Mouse (Mus musculus) embryonic facial prominence, embryonic 15.5 days (tissue): ENCODE results near the gene Samd8. TPM values are rescaled to one million over a fixed set of nuclear protein-coding genes. Genes with fewer than 3 reads are reported as not detected.

ENCODE experiments used
- ATAC-seq: fragments of 200-750 bp; cut with Nextera tagmentation; 2 replicates; pipeline ENCODE4 v1.8.0; 2017; ENCODE audit warnings: low read depth, moderate TSS enrichment; ENCODE audit not compliant: insufficient number of reproducible peaks, low FRiP score, low TSS enrichment
- H3K27ac ChIP-seq: fragments of 300-500 bp; sonication (generic); replicated peaks from 2 replicates; pipeline ENCODE4 v1.5.1; 2015; ENCODE audit warnings: mild to moderate bottlenecking, inconsistent platforms
- H3K27me3 ChIP-seq: fragments of 300-500 bp; sonication (generic); 2 replicates; pipeline ENCODE4 v1.6.1; 2015; ENCODE audit warnings: inconsistent platforms
- H3K36me3 ChIP-seq: fragments of 300-500 bp; sonication (generic); 2 replicates; pipeline ENCODE4 v1.6.1; 2015; ENCODE audit warnings: mild to moderate bottlenecking, inconsistent platforms
- H3K4me1 ChIP-seq: fragments of 300-500 bp; sonication (generic); 2 replicates; pipeline ENCODE4 v1.6.1; 2015; ENCODE audit warnings: inconsistent platforms
- H3K4me2 ChIP-seq: fragments of 300-500 bp; sonication (generic); replicated peaks from 2 replicates; pipeline ENCODE4 v1.6.1; 2015; ENCODE audit warnings: mild to moderate bottlenecking, inconsistent platforms
- H3K4me3 ChIP-seq: fragments of 300-500 bp; sonication (generic); replicated peaks from 2 replicates; pipeline ENCODE4 v1.5.1; 2015; ENCODE audit warnings: mild to moderate bottlenecking, inconsistent platforms
- H3K9ac ChIP-seq: fragments of 300-500 bp; sonication (generic); 2 replicates; pipeline ENCODE4 v1.6.1; 2015; ENCODE audit warnings: inconsistent platforms
- H3K9me3 ChIP-seq: fragments of 300-500 bp; sonication (generic); replicated peaks from 2 replicates; pipeline ENCODE4 v1.6.1; 2016; ENCODE audit warnings: inconsistent platforms
- WGBS: fragments of 180-500 bp; shearing (Covaris S2); methylation state at CpG from one replicate; pipeline ENCODE4 v1.1.7; 2015; 5-methylcytosine and 5-hydroxymethylcytosine counted together
- polyA plus RNA-seq: library from polyadenylated mRNA; unstranded; fragments of >200 nt; fragmentation: Nextera tagmentation; extraction: Ambion mirVana; gene quantifications from 2 replicates; pipeline ENCODE4 v1.2.1, GENCODE M21; 2015

The Samd8 gene
- polyA plus RNA-seq: 11.5 and 11.8 TPM in 2 replicates

DNA sequence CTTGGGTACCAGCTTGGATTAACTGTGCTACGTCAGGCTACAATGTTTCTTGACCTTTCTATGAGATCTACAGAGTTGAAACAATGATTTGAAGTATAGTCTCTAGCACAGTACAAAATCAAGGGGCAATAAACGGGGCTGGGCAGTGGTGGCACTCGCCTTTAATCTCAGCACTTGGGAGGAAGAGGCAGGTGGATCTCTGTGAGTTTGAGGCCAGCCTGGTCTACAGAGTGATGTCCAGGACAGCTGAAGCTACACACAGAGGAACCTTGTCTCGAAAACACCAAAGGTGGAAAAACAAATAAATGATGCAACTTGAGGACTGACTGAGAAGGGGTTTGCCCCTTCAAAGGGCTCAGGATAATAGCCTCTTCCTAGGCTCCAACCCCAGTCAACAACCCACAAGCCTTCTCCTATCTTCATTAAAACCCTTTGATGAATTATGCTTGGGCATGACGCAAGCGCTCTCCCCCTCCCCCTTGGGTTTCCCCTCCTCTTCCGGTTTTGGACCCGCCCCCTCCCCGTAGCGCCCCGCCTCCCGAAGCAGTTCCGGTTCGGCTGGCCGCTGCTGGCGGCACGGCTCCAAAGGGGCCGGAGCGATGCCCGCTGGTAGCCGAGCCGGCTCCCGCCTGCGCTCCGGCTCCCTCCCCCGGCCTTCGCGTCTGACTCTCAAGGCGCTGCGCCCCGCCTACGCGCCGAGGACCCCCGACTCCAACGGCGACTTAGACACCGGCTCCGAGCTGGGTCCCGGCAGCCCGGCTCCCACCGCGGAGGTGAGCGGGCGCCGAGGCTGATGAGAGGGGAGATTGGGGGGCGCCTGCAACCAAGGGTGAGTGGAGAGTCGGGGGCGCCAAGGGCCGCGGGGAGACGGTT, at the start of gene Samd8:
Gene Samd8, plus strand, starts transcription at position 524 of the 873 bp plus-strand sequence.
- Histone ChIP-seq H3K4me1 (peaks cover 21% of the 10 kb centered on the region), H3K4me2 (peak within 1 kb of the TSS; percentile 83), H3K27me3 (no peaks in the 10 kb centered on the region), H3K4me3 (peak within 1 kb of the TSS; percentile 99), H3K9ac (peak within 1 kb of the TSS; percentile 87), H3K9me3 (no peaks in the 10 kb centered on the region), H3K27ac (peak within 1 kb of the TSS; percentile 81), H3K36me3 (no peaks in the 10 kb centered on the region)
- WGBS: 6% methylated on average over 51 of the region's 52 CpGs
- ATAC-seq: peak; percentile 82

DNA sequence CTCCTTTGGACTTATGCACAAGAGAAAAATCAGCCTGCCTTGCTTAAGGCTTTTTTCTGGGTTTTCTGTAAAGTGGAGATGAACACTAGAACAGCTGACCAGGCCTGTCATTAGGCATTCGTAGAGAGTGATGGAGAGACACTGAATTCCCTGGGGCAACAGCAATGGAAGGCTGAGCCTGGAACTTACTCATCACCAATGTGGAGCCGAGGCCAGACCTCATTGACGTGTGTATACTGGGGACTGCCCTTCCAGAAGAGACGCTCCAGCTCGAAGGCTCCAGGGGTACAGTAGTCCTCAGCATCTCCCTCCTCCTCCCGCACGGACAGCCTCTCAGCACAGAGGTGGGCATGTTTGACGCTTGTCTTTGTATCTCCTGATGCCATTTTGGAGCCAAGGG, 47.6 kb upstream of the Samd8 start:
- Histone ChIP-seq H3K4me3 (no peak overlapping the region), H3K27ac (no peak overlapping the region), H3K9me3 (no peaks in the 10 kb centered on the region), H3K36me3 (no peaks in the 10 kb centered on the region), H3K4me2 (no peak overlapping the region), H3K4me1 (peaks cover 18% of the 10 kb centered on the region), H3K27me3 (no peaks in the 10 kb centered on the region), H3K9ac (no peak overlapping the region)
- no peak for ATAC-seq
- 84% methylated on average over 8 of the region's 8 CpGs for WGBS

DNA sequence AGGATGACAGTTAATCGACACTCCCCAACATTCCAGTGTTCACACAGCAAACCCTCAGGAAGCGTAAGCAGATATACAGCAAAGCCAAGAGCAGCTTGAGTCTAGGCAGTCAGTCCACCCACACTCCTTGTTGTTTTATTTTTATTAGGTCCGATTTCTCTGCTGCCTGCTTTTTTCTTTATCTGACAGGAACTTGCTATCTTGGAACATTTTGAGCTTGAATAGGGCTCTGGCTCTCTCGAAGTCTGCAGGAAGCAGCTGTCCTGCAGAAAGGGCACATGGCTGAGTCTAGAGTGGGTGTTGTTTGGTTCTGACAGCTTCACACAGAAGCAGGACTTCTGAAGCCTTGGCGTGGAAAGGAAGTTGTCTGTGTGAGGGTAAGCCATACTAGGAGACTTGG, 47.1 kb upstream of the Samd8 start:
- Histone ChIP-seq H3K9ac (no peak overlapping the region), H3K36me3 (no peaks in the 10 kb centered on the region), H3K9me3 (no peaks in the 10 kb centered on the region), H3K4me1 (peaks cover 24% of the 10 kb centered on the region), H3K4me3 (no peak overlapping the region), H3K4me2 (no peak overlapping the region), H3K27ac (no peak overlapping the region), H3K27me3 (no peaks in the 10 kb centered on the region)
- no peak for ATAC-seq
- WGBS: 60% methylated on average over 5 of the region's 5 CpGs

DNA sequence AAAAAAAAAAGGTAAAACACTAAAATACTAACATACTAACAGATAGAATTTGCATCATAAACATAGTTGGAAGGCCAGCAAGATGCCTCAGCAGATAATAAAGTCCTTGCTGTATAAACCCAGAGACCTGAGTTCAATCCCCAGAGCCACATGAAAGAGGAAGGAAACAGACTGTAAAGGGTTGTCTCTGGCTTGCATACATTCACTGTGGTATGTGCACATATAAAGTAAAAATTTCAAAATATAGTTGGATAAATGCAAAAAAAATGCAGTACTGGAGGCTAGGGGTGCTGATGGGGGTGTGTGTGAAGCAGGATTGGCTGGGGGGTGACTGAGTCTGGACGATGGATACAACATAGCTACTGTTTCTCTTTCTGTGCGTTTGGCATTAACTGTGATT, 44.9 kb upstream of the Samd8 start:
- 77% methylated on average over 2 of the region's 2 CpGs for WGBS
- Histone ChIP-seq H3K4me3 (no peak overlapping the region), H3K9ac (no peak overlapping the region), H3K27ac (no peak overlapping the region; the same call in 1 of the 2 replicates), H3K9me3 (no peaks in the 10 kb centered on the region), H3K4me2 (no peak overlapping the region), H3K27me3 (no peaks in the 10 kb centered on the region), H3K4me1 (peaks cover 40% of the 10 kb centered on the region), H3K36me3 (no peaks in the 10 kb centered on the region)
- ATAC-seq: no peak

DNA sequence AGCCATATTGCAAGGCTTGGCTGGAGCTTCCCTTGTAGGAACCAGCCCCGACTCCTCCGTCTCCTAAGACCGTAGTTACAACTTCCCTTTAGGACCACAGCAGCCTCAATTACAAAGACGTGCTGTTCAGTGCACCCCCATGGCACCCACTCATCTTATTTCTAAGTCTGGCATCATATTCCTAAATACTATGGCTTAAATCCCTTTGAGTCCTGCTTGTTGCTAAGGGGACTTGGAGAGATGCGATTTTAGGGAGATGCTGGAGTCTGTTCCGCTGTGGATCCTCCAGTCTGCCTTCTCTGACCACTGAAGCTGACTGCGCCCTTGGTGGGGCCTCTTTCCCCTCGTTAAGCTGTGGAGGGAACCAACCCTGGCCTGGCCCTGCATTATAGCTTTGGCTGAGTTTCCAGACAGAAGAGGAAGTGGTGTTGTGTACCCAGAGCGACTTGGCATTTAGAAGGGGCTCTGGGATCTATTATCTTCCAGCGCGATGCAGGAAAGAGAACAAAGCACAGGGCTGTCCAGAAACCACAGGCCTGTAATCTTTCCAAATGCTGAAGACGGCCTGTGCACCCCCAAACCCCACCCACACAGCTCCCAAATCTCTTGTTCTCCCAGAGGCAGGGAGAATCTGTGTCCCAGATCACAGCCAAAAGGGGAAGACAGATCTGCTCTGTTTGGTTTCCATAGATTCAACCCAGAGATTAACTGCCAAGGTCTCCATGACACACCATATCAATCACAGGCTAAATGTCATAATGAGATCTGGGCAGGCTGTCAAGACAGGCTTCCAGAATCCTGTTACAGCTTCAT, 43.4 kb upstream of the Samd8 start:
- H3K4me1 ChIP-seq: peaks cover 49% of the 10 kb centered on the region
- no peaks in the 10 kb centered on the region for H3K27me3 ChIP-seq
- no peak overlapping the region for H3K4me2 ChIP-seq
- H3K9ac ChIP-seq: no peak overlapping the region
- WGBS: 35% methylated on average over 12 of the region's 12 CpGs
- H3K4me3 ChIP-seq: no peak overlapping the region
- no peaks in the 10 kb centered on the region for H3K9me3 ChIP-seq
- ATAC-seq: peak; percentile 79
- H3K36me3 ChIP-seq: no peaks in the 10 kb centered on the region
- H3K27ac ChIP-seq: peak overlapping the region; percentile 88

DNA sequence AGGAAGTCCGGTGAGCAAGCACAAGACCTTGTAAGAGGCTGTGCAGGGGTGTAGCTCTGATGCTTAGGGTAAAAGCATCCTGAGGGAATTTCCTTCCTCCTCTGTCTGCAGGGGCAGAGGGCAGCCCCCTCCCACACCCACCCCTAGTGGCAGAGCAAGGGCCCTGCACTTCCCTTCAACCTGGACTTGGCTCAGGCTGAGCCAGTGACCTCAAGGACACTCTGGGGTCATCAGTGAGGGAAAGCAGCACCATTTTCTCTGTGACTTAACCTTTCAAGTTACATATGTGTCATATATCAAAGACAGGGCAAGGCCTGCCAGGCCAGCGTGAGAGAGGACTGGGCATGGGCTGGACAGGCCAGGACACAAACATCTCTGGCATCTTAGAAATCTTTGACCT, 40.8 kb upstream of the Samd8 start:
- no peaks in the 10 kb centered on the region for H3K36me3 ChIP-seq
- H3K4me3 ChIP-seq: no peak overlapping the region
- H3K9ac ChIP-seq: no peak overlapping the region
- no peaks in the 10 kb centered on the region for H3K27me3 ChIP-seq
- no peaks in the 10 kb centered on the region for H3K9me3 ChIP-seq
- 58% methylated on average over 2 of the region's 2 CpGs for WGBS
- no peak for ATAC-seq
- H3K4me1 ChIP-seq: peaks cover 49% of the 10 kb centered on the region
- peak overlapping the region; percentile 81 for H3K27ac ChIP-seq
- no peak overlapping the region for H3K4me2 ChIP-seq

DNA sequence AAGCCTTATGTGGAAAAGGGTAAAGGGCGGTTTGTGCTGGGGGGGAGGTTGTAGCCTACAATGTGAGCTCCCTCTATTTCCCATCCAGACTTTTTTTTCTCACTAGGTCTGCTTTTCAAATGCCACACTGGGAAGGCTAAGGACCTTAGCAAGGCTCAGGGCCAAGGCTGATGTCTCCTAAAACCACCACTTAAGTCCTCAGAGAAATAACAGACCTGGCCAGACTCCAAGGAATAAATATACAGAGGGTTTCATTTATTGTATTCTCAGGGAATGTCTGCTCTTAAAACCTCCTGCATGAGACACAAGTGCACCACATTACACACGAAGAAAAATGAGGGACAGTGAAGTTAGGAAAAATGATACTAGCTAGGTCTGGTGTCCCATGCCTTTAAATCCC, 39.1 kb upstream of the Samd8 start:
- Histone ChIP-seq H3K27me3 (no peaks in the 10 kb centered on the region), H3K4me2 (no peak overlapping the region), H3K27ac (peak overlapping the region; percentile 87), H3K36me3 (no peaks in the 10 kb centered on the region), H3K9me3 (no peaks in the 10 kb centered on the region), H3K4me1 (peaks cover 48% of the 10 kb centered on the region), H3K9ac (no peak overlapping the region), H3K4me3 (no peak overlapping the region)
- WGBS: 41% methylated on average over 2 of the region's 2 CpGs
- no peak for ATAC-seq

DNA sequence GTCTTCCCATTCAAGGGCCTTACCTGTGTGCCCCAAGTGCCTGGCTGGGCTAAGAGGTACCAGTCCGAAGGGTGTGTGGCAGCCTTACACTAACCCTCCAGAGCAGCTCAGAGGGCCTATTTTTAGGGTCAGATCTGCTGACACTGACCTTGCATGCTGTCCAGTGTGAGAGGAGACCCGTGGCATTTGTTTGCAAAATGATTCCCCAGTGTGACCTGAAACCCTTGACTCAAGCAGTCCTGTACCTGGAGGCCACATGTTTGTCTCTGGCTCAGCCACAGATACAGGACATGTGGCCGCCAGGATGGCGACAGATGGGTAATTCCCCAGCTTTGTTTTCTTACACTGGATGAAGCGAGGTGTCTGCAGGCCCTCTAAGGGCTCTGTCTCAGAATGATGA, 35.8 kb upstream of the Samd8 start, which contains the start of gene Dupd1:
Gene Dupd1, minus strand, starts transcription at position 91 of the 400 bp plus-strand sequence.
- H3K4me2 ChIP-seq: no peak within 1 kb of the TSS
- no peaks in the 10 kb centered on the region for H3K36me3 ChIP-seq
- no peak within 1 kb of the TSS for H3K4me3 ChIP-seq
- H3K27me3 ChIP-seq: no peaks in the 10 kb centered on the region
- peaks cover 29% of the 10 kb centered on the region for H3K4me1 ChIP-seq
- WGBS: 53% methylated on average over 5 of the region's 5 CpGs
- ATAC-seq: no peak
- no peaks in the 10 kb centered on the region for H3K9me3 ChIP-seq
- H3K27ac ChIP-seq: no peak within 1 kb of the TSS
- H3K9ac ChIP-seq: no peak within 1 kb of the TSS

DNA sequence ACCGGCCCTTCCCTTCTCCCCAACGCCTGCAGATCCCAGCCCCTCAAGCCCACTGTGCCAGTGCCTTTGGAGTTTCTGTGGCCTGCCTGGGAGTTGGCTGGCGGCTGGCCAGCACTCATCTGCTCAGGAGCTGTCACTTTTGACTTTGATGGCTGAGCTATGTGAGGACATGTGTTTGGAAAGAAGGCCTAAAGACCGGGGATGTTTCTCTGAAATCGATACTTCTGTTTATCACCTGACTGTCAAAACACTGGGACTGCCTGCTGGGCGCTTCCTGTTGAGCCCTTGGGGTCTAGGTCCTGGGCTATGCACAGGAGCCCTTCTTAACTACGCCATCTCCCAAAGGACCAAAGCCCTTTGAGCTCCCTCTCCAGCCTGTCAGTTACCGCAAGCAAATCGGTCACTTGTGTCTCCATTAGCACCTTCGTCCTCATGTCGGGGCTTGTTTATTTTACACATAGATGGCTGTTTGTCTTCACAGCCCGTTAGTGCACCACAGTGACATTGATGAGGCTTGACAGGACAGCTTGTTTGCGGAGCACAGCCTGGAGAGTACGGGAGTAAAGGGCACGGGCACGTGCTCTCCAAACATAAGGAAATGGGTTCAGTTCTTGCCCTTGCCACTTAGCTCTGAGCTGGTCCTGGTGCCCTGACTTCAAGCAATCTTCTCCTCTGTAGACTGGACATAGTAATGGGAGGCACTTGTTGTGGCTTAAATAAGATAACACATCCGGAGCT, 30.5 kb upstream of the Samd8 start:
- H3K27ac ChIP-seq: no peak overlapping the region
- H3K4me3 ChIP-seq: no peak overlapping the region
- H3K9me3 ChIP-seq: no peaks in the 10 kb centered on the region
- H3K36me3 ChIP-seq: no peaks in the 10 kb centered on the region
- no peak overlapping the region for H3K4me2 ChIP-seq
- peaks cover 23% of the 10 kb centered on the region for H3K4me1 ChIP-seq
- H3K27me3 ChIP-seq: 0 out of 2 replicates have a peak, but pooled peaks cover 2% of the 10 kb centered on the region
- H3K9ac ChIP-seq: 0 out of 2 replicates have a peak overlapping the region, but pooled peaks have one; percentile 12
- 28% methylated on average over 17 of the region's 17 CpGs for WGBS
- no peak for ATAC-seq

DNA sequence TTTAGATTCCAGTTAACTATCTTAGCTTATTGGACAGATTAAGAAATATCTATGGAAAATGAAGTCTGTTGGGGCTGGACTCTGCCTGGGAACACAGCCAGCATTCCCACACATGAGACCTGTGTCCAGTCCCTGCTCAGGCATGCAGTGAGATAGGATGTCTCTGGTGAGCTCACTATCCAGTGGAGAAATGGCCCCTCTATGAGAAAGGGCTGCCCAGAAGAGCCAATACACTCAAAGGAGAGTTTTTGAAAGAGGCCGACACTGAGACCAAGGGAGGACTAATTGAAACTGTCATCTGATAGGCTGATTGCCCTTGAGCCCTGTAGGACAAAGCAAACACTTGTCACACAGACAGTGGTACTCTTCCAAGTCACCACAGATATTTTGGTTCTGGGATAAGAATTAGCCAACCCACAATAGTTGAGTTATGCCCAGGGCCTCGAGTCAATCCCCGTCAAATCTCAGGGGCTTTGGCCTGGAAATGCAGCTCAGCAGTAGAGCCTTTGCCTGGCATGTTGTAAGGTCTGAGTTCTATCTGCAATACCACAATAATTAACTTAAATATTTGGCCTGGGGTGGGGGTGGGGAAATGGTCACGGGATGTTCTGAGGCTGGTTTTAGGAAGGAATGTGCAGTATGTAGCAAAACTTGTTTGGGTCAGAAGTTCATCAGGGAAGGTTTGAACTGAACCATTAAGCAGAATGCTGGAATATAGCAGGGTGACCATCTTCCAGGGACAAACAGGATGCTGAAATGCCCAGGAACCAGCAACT, 29.7 kb upstream of the Samd8 start:
- WGBS: 61% methylated on average over 4 of the region's 4 CpGs
- Histone ChIP-seq H3K27me3 (0 out of 2 replicates have a peak, but pooled peaks cover 2% of the 10 kb centered on the region), H3K4me3 (no peak overlapping the region), H3K4me1 (peaks cover 23% of the 10 kb centered on the region), H3K4me2 (no peak overlapping the region), H3K9ac (no peak overlapping the region), H3K27ac (no peak overlapping the region), H3K36me3 (no peaks in the 10 kb centered on the region), H3K9me3 (no peaks in the 10 kb centered on the region)
- ATAC-seq: no peak
